Mouse (Mus musculus): ENCODE data around the gene Mtif3.
"Not testable (repeated sequence)": the region's sequence is repeated elsewhere in the genome, so short reads cannot be mapped to it uniquely, and the experiment has no call there.

Gene Mtif3

DNA sequence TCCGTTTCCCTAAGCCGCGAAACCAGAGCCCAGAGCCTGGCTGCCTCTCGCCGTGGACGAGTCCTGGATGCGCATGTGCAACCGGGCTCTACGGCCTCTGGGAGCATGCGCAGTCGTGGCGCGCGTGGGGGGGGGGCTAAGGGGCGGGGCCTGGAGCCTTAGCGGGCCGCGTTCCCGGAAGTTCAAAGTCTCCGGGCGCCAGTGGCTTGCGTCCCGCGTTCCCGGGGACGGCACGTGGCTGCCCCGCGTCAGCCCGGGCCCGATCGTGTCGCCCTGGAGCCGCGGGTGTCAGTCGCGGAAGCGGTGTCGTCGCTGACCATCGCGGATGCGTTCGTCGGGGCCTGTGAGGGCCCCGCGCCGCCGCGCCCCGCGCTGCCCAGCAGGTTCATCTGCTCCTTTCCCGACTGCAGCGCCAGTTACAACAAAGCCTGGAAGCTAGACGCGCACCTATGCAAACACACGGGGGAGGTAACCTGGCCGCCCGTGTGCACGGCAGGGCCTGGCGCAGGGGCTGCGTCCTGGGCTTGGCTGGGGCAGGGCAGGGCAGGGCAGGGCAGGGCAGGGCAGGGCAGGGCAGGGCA lies 15.0 kb downstream of the Mtif3 start, which contains the start of gene Gtf3a:
TSS of gene Gtf3a (plus strand) at position 150 of the 581 bp plus-strand sequence.
- DNase-seq = peak; percentile 64 to 67

DNA sequence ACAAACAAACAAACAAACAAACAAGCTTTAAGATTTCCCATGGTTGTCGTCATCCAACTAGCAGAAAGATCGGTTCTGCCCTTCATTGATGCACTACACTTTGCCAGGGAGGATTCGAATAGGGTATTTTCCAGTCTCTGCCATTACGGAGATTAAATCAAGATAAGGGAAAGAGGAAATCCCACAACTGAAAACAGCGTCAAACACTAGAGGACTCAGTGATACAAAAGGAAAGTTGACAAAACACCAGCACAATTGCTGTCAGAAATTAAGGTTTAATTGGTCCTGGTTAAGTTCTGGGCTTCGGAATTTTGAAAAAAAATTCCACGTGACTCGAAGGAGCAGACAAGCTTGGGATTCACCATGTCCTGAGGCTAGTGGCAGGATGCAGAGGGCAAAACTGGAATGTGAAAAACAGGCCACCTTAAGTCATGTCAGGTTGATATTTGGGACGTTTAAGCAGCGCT lies 15.5 kb downstream of the Mtif3 start:
- DNase-seq = no peak

DNA sequence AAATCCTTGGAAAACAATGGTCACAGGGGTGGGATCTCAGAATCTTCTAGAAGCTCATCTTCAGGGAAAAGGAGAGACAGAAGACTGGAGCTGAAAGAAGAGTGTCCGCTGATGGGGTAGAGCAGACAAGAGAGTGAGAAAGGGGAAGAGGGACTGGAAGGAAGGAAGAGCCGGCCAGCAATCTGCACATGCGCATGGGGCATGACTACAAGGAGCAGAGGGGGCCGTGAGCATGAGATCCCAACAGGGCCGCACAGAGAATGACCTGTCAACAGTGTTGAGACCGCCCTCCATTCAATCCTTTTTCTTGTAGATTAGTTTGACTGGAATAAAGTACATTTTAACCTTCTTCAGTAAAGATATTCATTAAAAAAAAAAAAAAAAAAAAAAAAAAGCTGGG lies 16.1 kb downstream of the Mtif3 start:
- no peak for DNase-seq

DNA sequence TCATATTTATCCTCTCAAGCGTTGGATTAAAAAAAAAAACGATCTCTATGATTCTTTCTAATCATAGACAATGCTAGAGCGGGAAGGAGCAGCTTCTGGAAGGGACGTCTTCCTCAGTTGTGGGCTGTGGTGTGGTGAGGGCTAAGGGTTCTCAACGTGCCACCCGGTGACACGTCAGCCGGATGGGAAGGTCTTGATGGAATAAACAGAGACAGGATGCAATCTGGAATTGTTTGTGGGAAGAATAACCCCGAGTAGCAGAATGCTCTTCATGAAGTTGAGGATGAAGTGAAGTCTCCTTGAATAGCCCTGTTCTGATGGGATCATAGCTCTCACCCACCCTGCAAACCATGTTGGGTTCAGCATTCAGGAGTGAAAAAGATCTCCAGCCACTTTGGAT lies 16.9 kb downstream of the Mtif3 start:
- no peak for DNase-seq

DNA sequence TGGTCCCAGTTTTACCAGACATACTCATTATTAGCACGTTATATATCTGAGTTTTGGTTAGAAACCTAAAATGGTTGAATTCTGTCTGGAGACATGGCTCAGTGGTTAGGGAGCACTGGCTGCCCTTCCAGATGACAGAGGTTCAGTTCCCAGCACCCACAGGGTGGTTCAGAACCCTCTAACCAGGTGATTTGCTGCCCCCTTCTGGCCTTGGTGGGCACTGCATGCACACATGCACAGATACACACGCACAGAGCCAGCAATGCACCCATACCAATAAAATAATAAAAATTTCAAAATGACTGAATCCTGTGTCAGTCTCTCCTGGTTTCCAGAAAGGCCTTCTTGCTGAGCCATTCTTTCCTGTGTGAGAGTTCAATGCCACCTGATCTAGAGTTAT lies 19.0 kb downstream of the Mtif3 start:
- no peak for DNase-seq

DNA sequence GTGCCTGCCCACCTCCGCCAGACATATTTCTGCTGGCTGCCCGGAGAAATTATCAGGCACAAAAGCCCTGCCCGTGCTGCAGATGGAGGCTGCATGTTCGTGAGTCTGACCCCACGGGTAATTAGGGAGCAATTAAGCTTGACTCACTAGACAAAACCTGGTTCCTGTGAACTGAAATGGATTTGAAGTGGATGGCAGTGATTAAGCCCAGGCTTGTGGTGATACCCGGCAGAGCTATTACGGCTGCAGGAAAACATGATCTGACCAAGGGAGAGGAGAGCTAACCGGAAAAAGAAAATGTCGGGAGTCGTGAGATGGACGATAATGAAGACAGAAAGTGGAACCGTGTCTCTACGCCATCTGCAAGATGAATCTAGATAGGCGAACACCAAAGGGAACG lies 20.6 kb downstream of the Mtif3 start:
- DNase-seq = no peak

DNA sequence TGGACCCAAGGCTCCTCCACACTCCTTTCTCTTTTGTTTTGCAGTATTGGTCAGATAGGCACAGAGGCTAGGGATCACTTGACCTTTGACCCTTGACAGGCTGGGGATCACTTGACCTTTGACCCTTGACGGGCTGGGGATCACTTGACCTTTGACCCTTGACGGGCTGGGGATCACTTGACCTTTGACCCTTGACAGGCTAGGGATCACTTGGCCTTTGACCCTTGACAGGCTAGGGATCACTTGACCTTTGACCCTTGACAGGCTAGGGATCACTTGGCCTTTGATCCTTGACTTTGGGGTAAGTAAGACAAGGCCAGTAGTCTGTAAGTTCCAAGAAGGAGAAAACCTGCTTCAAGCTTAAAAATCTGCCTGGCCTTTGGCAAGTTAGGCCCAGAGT lies 21.7 kb downstream of the Mtif3 start:
- not testable (repeated sequence) for DNase-seq

DNA sequence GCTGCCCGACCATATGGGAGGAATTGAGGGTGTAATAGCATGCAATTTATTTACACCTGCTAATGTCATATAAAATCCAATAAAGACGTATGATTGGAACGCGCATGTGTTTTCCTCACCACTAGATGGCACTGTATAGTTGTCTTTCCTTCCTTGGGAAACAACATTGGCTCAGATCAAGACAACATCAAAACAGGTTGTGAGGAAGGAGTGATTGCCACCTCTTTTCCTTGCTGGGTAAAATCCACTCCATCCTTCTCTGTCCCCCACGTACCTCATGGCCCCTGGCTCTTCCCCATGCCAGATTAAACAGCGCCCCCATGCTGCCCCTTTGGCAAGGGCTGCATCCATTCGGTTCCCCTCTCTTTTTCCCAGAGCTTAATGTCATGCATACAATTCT lies 23.4 kb downstream of the Mtif3 start:
- DNase-seq = peak in 1 of 2 experiments; percentile 26

DNA sequence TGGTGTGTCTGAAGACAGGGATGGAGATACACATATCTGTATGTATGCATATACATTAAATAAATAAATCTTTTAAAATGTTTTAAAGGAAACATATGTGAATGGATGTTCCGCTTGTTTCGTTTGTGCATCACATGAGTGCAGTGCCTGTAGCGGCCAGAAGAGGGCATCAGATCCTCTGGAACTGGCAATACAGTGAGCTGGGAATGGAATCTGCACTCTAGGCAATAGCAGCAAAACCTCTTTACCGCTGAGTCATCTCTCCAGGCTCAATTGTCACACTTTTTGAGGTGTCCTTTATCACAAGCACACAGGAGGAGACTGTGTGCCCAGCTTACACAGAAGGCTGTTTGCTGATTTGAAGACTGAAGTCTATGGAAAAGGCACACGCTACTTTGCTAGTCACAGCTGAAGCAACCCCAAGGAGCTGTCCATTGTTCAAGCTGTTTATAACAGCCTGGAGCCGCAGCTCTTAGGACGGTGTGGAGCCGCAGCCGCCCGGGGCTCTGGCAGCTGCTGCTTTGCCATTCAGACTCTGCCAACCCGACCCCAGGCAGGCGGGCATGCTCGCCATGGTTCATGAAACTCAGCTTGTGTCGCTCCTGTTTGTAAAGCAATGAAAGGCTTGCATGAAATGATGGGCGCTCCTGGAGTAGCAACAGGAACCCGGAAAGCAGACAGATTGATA lies 24.3 kb downstream of the Mtif3 start:
- DNase-seq = no peak

DNA sequence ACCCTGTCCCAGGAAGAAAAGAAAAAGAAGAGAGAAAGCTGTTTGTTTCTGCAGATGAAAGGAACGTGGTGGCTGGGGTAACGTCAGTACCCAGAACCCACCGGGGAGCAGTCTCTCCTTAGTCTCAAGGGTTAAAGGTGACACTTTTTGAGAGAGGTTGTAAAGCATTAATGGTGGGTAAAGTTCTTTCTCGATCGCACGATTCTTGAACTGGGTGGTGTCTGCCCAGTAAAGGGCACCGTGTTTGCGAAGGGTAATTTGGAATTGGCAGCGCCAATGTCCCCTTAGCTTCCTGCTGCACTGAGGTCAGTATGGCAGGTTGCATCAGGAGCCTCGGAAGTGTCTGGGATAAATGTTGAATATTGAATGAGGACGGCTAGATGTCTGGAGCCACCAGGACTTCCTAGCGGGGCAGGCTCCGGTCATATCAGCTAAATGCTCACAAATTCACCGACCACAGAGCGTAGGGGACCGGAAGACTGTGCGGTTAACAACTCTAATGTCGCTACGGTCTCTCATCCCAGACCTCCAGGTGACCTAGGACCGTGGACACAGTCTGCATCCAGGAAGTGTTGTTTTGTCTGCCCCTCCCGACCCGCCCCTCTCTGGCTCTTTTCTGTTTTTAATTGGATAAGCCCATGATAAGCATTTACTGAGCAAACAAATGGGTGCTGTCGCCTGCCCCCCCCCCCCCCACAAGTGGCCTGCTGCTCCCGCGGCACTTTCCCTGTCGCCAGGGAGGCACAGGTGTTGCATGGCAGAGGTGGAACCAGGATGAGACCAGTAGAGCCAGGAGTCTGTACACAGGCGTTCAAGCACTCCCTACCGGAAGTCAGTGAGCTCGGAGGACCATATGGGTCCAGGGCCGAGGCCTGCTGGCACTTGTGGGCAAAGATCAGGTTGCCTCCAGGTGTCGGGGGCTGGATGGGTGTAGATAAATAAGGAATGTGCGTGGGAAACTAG lies 25.8 kb downstream of the Mtif3 start:
- no peak for DNase-seq

DNA sequence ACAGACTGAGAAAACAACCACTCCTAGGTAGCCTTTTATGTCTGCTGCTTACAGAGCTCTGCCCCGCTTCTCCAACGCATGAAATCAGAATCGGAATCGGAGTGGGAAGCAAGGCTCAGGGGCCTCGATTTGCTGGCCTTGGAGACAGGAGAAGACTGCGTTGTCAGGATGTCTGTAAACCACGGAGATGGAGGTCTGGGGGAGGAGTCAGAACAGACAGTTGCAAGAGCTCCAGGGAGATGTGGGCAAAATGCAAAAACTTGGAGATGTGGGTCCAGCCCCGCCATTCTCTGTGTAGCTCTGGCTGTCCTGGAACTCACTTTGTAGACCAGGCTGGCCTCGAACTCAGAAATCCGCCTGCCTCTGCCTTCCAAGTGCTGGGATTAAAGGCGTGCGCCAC lies 30.1 kb downstream of the Mtif3 start:
- no peak for DNase-seq

DNA sequence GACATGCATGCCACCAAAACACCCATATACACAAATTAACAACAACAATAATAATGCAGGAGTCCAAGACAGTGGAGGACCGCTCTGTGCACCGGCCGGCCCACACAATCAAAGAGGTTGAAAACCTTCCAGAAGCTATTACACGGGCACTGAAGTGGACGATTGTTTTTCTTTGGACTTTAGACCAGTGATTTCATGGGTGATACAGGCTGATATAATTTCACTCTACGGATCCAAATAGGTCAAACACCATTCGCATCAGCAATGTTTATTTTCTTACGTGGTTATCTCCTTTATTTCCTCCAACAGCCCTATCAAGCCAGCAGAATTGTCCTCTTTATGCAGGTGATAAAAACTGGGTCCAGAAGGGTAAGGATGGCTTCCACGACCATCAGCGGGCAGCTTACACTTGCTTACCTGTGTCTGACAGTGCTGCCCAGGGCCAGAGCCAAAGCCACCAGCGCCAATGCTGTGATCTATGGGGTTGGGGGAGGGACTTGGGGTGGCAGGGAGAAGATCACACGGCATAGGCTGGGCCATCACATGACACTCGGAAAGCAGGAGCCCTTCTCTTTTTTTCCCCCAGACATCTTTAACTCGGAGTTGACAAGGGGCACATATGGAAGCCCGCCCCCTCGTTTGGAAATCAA lies 31.6 kb downstream of the Mtif3 start:
- no peak for DNase-seq

DNA sequence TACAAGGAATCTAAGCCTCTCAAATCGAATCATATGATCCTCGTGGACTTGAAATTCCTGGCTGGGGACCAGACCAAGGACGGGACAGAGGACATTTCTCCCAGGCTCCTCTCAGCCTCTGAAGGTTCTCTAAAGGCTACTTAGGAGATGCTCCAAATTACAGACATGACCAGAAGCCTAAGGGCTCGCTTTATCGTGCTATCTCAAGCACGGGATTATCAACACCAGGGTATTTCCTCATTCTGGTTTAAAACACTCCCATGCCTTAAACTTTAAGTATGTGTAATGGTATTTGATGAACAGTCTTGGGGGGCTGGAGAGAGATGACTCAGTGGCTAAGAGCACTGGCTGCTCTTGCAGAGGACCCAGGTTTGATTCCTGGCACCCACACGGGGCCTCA lies 32.2 kb downstream of the Mtif3 start:
- no peak for DNase-seq

DNA sequence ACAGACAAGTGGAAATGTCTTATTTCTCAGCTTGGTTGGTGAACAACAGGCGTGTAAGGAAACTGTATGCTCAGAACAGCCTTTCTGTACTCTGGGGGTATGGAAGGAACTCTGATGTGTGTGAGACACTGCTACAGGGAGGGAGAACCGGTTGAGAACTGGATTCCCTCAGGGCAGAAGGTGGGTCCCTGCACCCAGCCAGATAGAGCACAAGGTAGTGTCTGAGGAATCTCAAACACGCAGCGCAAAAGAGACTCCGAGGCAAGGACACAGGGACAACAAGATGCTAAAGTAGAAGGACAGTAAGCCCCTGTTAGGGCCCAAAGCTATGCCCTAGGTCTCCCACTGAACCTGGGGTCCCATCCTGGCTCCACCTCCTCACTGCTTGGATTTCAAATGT lies 36.9 kb downstream of the Mtif3 start:
- no peak for DNase-seq

DNA sequence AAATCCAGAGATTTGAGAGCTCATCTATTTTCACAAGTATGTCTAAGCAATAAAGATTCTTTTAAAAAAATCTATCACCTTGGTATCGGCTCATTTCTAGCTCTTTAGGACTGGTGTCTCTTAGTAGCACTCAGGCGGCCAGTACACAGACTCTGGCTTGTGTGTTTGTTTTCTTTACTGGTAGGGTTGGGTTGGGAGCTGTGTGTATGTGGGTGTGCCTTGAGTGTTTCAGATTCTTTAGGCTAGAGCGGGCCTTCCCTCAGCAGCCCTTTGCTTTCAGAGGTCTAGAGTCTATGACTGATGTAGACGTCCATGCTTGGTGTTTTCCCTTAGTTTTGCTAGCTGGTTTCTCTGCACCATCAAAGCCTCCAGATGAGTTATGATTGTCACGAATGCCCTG lies 40.1 kb downstream of the Mtif3 start:
- DNase-seq = no peak

DNA sequence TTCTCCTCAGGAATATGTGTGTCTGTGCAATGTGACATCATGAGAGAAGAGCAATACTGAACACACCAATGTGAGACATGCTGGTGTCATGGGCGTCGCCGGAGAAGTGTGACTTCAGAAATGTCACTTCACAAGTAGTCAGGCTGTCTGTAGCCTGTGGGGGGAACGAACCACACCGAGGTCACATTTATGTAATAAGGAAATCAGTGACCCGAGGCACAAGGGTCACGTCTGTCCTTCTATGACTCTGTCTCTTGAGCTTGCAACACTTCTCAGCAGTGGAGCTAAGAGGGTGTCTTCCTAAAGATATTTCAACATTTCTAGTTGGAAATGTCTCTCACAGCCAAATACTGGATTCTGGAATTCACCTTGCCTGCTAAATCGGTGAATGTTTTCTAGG lies 42.4 kb downstream of the Mtif3 start:
- no peak for DNase-seq

DNA sequence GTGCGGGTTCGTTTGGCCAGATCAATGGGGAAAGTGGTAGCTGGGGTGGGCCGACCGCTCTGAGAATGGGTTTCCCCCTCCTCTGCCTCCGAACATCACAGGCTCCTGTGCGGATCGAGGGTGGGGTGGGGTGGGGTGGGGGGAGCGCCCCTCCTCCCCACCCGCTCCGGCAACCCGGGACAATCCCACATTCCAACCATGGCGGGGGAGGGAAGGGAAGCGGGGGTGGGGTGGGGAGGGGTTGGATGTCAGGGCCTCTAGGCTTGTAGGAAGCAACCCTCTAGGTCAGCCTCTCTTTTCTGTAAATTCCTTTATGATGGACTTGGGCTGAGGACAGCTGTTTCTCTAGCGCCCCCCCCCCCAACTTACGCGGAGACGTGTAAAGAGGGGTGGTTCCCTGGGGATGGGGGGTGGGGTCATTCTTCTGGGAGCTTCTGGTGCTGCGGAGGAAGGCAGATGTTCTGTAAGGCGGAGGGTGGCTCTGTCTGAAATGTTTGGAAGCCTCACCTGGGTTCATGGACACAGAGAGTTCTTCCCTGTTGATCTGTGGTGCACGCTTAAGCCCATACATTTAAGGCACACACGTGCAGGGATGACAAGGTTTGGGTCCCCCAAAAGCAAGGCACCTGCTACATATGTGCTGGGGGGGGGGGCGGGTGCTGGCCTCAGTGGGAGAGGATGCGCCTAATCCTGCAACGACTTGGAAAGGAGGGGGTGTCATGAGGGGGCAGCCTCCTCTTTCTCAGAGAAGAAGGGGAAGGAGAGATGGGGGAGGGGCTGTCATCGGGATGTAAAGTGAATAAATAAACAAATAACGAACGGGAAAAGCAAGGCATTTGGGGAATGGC lies 43.1 kb downstream of the Mtif3 start:
- no peak for DNase-seq

DNA sequence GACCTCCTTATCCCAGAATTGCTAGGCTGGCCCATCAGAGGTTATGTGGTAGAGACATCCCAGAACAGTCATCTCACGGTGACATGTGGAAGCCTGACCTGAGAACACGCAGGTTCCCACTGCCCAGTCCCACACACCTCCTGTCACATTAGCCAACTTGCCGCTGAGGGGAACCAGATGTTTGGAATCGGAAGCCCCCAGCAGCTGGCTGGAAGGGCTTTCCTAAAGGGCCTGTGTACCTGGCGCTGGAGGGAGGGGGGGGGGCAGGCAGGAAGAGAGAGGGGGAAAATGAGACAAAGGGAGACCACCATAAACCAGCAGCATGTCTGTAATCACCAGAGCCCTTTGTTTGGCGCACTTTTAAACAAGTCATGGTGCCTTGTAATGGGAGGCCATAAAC lies 43.7 kb downstream of the Mtif3 start:
- no peak for DNase-seq

DNA sequence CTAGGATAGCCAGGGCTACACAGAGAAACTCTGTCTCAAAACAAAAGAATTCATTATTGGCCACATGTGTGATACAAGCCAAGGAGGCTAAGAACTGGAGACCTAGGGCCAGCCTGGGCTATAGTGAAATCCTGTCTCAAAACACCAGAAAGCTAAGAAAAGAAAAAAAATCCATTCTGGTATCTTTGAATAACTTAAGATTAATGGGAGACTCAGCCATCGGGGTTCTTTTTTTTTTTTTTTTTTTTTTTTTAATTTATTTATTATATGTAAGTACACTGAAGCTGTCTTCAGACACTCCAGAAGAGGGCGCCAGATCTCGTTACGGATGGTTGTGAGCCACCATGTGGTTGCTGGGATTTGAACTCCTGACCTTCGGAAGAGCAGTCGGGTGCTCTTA lies 46.2 kb downstream of the Mtif3 start:
- not testable (repeated sequence) for DNase-seq

DNA sequence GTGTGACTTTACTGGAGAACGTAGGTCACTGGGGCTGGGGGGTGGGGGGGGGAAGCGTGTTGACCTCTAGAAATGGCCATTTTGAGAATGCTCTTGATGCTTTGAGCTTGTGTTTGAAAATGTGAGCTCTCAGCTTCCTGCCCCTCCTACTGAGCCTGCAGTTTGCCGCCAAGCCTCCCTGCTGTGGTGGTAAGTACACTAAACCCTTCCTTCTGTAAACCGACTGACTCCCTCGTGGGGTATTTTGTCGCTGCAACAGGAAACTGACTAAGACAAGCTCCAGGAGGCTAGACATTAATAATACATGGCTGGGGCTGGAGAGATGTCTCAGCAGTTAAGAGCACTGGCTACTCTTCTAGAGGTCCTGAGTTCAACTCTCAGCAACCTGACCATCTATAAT lies 46.8 kb downstream of the Mtif3 start:
- no peak for DNase-seq

DNA sequence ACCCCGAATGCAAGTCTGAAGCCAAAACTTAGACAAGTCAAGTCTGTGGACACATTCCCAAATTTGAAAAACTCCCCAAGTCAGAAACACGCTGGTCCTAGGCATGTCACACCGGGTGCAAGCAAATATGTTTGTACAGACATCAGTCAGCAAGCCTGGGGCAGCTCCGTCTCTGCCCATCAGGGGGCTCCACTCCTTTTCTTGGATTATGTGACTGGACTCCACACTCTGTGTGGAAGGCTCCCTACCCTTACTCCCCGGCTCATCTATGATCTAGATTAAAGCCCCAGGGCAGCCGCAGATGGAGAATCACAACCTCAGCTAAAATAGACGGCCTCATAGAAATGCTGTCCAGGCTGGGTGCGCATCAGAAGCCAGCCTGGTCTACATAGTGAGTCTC lies 47.3 kb downstream of the Mtif3 start:
- no peak for DNase-seq

DNA sequence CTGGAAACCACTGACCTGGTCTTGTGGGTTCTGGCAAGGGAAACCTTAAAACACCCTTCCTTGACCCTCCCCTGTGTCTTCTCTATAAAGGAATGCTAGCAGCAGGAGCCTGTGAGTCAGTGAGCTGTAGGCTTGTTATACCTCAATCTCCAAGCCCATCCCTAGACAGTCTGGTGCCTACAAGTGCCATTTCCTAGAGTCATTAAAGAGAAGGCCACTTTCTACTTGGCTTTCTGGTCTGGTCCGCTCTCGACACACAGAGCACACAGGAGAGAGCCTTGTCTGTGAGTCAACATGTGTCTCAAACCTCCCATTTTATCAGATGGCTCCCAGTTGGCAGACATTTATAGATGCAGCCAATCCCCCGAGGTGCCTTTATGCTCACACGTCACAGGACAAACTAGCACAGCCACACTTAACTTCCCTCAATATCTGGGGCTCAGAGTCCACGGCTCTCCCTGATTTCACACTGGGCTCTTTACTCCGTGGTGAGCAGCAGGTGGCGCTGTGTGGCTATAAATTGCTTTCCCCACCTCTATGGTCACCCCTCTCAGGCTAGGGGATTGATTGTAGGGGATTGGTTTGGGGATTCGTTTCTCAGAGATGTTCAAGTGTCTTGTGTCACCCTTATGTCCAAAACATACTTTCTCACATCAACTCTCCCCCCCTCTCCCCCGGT lies 49.4 kb downstream of the Mtif3 start:
- peak; percentile 33 to 45 for DNase-seq
